Mouse (Mus musculus) lung, adult 2 months (tissue): ENCODE data around the gene Slc4a1ap. TPM values are rescaled to one million over a fixed set of nuclear protein-coding genes. Genes with fewer than 3 reads are reported as not detected.
"Not testable (repeated sequence)": the region's sequence is repeated elsewhere in the genome, so short reads cannot be mapped to it uniquely, and the experiment has no call there.

Experiments used
- DNase-seq: peaks from one replicate; pipeline ENCODE4 v3.0.0; 2022
- H3K4me1 ChIP-seq: fragments of 200-500 bp; 2 replicates; pipeline ENCODE4 v1.6.1; 2011; ENCODE audit warnings: low read length; ENCODE audit not compliant: control insufficient read depth, insufficient read depth
- H3K4me3 ChIP-seq: fragments of 200-500 bp; replicated peaks from 2 replicates; pipeline ENCODE3; 2011; ENCODE audit warnings: low read depth, mild to moderate bottlenecking, control low read depth, low read length; ENCODE audit errors: extremely low read depth
- CTCF ChIP-seq: fragments of 200-500 bp; IDR thresholded peaks from 2 replicates; pipeline ENCODE4 v1.5.1; 2011; ENCODE audit warnings: mild to moderate bottlenecking, low read length, control low read depth; ENCODE audit not compliant: insufficient read depth
- POLR2A ChIP-seq: fragments of 200-500 bp; IDR thresholded peaks from 2 replicates; pipeline ENCODE4 v1.6.1; 2011; ENCODE audit warnings: low read depth, mild to moderate bottlenecking, control low read depth, low read length, borderline replicate concordance; ENCODE audit errors: extremely low read depth
- WGBS: fragments of 180-500 bp; shearing (Covaris S2); methylation state at CpG from one replicate; pipeline ENCODE4 v1.1.7; 2018; 5-methylcytosine and 5-hydroxymethylcytosine counted together
- polyA plus RNA-seq: library from polyadenylated mRNA; depleted of rRNA; stranded (reverse); fragments of >200 nt; gene quantifications from 2 replicates; pipeline ENCODE4 v1.2.3, GENCODE M21; 2012

Gene Slc4a1ap
- polyA plus RNA-seq, 1 experiment: 15.8 TPM

DNA sequence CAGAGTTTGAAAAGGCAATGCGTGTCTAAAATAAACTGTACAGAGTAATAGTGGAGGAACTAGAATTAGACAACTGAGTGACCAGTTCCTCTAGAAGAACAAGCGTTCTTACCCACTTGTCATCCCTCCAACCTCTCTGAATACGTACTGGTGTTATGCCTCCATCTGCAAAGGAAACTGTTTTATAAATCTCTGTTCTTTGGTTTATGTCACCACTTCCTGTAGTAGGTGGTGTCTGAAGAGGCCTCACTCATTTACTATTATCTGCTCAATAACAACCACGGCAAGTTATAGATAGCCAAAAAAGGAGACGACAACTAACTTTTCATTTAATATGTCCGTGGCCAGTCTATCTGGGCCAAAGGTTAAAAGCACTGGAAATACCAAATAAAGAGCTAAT lies 6.2 kb upstream of the Slc4a1ap start:
- Histone ChIP-seq H3K4me3 (no peak overlapping the region), H3K4me1 (peaks cover 4% of the 10 kb centered on the region; the same call in 1 of the 2 replicates)
- no peak for DNase-seq
- TF ChIP-seq POLR2A: no peak
- TF ChIP-seq CTCF: no peak
- WGBS: 47% methylated on average over 6 of the region's 6 CpGs

DNA sequence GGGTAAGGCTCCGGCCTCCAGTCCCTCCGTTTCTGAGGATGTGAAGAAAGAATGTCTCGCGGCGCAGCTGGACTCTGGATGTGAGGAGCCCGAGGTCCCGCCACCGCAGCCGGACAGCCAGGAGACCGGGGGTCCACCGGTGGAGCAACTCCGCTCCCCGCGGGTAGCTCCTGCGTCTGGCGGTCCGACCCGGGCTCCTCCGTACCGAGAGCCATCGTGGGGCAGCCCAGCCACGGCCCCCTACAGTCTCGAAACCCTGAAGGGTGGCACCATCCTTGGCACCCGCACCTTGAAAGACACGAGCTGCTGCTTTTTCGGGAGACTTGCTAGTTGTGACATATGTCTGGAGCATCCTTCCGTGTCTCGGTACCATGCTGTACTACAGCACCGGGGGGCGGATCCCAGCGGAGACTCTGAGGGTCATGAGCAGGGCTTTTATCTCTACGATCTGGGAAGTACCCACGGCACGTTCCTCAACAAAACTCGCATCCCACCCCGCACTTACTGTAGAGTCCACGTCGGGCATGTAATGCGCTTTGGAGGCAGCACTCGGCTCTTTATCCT lies 404 bp downstream of the Slc4a1ap start:
- DNase-seq: no peak
- H3K4me3 ChIP-seq: peak overlapping the region; percentile 93
- 2% methylated on average over 40 of the region's 40 CpGs for WGBS
- peaks cover 3% of the 10 kb centered on the region for H3K4me1 ChIP-seq
- TF ChIP-seq POLR2A: no peak
- no peak for TF ChIP-seq CTCF

DNA sequence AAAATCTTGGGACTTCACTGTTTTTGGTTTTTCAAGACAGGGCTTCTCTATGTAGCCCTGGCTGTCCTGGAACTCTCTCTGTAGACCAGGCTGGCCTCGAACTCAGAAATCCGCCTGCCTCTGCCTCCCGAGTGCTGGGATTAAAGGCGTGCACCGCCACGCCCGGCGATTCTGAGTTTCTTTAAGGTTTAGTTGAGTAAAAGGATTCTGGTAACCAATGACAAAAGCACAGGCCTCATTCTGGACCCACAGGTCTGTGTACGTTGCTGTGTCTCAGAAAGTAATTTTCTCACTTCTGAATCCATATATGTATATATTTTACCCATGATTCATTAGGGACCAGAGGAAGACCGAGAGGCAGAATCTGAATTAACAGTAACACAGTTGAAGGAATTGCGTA lies 912 bp downstream of the Slc4a1ap start, which contains the start of gene Supt7l:
TSS of gene Supt7l (minus strand) at position 101 of the 400 bp plus-strand sequence.
- DNase-seq, H3K4me1 ChIP-seq: not testable (repeated sequence)
- WGBS: 76% methylated on average over 11 of the region's 11 CpGs
- peak within 1 kb of the TSS; percentile 93 for H3K4me3 ChIP-seq

DNA sequence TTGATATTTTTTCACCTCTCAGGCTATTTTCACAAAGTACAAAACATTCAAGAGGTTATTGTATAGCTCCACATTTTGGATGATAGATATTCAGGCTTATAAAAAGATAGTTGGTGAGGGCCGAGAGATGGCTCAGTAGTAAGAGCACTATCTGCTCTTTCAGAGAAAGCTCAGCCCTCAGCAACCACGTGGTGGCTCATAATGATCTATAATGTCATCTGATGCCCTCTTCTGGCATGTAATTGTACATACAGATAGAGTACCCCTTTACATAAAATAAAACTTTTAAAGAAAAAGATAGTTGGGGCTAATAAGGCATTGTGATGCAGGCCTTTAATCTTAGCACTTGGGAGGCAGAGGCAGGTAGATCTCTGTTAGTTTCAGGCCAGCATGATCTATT lies 1.8 kb downstream of the Slc4a1ap start:
- no peak for DNase-seq
- WGBS: 34% methylated on average over 2 of the region's 2 CpGs
- no peak overlapping the region for H3K4me3 ChIP-seq
- TF ChIP-seq POLR2A: no peak
- TF ChIP-seq CTCF: no peak
- peaks cover 3% of the 10 kb centered on the region for H3K4me1 ChIP-seq

DNA sequence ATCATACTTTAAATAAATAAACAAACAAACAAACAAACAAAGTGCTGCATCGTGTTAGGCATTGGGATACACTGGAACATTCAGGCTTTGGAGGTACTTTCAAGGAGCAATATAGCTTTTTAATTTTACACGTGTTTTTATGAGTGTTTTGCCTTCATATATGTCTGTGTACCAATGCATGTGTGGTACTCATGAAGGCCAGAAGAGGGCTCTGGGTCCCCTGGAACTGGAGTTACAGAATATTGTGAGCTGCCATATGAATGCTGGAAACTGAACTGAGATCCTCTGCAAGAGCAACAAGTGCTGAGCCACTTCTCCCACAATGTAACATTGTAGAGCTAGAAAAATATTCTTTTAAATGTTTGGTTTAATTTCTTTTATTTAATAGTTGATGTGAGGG lies 8.4 kb downstream of the Slc4a1ap start:
- DNase-seq: no peak
- TF ChIP-seq POLR2A (no peak), CTCF (no peak)
- H3K4me1 ChIP-seq: no peaks in the 10 kb centered on the region
- H3K4me3 ChIP-seq: no peak overlapping the region
- 88% methylated on average over 2 of the region's 2 CpGs for WGBS

DNA sequence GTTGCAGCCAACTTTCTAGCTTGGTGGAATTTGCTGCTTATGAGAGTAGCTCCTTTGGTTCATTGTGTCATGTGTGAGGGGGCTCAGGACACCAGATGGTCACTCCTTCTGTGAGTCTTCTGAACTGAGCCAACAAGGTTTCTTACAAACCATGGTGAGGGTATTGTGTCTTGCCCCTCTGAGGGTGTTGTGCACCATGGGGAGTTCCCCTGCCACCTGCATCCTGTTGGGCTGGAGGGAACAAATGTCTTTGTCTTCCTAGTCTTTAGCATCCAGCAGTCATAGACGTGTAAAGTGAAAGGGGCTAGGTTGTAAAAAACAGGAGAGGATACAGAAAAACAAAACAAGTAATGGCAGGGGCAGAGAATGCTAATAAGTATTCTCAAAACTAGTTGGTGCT lies 32.6 kb downstream of the Slc4a1ap start:
- peaks cover 12% of the 10 kb centered on the region for H3K4me1 ChIP-seq
- no peak for TF ChIP-seq POLR2A
- TF ChIP-seq CTCF: no peak
- 45% methylated on average over 1 of the region's 1 CpGs for WGBS
- DNase-seq: no peak
- H3K4me3 ChIP-seq: no peak overlapping the region

DNA sequence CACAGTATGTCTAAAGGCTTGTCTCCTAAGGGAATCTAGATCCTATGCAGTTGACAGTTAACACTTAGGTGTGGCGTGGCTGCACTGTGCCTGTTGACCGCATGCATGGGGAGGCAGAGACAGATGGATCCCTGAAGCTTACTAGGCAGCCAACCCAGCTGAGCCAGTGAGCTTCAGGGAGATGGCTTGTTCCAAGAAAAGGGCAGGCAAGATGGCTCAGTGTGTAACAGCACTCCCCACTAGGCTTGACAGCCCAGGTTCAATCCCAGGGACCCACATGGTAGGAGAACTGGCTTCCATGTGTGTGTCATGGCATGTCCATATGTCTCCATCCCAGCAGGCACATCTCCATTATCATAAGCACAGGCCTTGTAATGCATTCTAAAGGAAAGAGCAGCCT lies 33.6 kb downstream of the Slc4a1ap start:
- TF ChIP-seq CTCF (no peak), POLR2A (no peak)
- H3K4me3 ChIP-seq: no peak overlapping the region
- 97% methylated on average over 2 of the region's 2 CpGs for WGBS
- no peak for DNase-seq
- H3K4me1 ChIP-seq: peaks cover 12% of the 10 kb centered on the region

DNA sequence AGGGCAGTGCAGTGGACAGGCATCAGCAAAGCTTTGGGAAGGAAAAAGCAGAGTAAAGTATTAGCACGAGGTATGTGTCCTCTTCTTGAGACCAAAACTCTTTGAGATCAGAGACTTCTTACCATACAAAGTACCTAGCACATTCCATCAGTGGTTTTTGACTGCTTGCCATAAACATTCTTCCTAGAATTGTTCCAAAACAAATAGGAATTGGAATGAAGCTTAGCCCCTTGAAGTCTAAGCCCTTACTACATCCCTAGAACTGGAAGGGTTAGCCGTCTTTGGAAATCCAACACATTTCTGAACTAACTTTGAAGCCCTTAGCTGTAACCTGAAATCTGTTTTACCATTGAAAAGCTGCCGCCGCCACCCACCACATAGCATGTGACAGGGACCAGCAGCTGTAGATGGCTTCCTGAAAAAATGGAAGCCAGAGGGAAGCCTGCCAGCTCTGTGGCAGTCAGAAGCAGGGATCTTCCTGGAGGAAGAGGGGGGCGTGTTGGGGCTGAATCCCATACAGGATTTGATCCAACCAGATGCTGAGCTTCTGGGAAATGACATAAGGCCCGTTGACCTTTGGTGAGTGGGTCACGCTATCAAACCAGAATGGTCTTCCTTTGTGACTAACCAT lies 35.4 kb downstream of the Slc4a1ap start:
- H3K4me3 ChIP-seq: no peak overlapping the region
- DNase-seq: no peak
- H3K4me1 ChIP-seq: peaks cover 12% of the 10 kb centered on the region
- 24% methylated on average over 7 of the region's 7 CpGs for WGBS
- TF ChIP-seq CTCF: no peak
- no peak for TF ChIP-seq POLR2A

DNA sequence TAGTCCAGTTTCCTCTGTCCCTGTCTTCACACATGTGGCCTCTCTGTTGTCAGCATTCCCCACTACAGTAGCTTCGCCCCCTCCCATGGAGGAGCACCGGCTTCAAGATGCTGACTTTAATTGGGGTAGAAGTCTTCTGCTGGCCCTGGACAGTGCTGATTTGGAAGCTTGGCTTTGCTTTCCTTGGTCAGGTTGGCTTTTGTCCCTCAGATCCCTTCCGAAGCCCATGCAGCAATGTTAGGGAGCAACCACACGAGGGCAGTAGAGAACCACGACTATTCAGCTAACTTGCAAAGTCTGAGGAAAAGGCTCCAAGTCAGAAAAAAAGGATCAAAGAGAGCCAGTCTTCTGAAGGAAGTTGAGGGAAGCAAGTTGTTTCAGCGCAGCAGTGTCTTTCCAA lies 36.7 kb downstream of the Slc4a1ap start:
- TF ChIP-seq POLR2A (no peak), CTCF (peak; percentile 95)
- peaks cover 16% of the 10 kb centered on the region for H3K4me1 ChIP-seq
- DNase-seq: peak; percentile 65
- no peak overlapping the region for H3K4me3 ChIP-seq
- WGBS: 7% methylated on average over 6 of the region's 6 CpGs

DNA sequence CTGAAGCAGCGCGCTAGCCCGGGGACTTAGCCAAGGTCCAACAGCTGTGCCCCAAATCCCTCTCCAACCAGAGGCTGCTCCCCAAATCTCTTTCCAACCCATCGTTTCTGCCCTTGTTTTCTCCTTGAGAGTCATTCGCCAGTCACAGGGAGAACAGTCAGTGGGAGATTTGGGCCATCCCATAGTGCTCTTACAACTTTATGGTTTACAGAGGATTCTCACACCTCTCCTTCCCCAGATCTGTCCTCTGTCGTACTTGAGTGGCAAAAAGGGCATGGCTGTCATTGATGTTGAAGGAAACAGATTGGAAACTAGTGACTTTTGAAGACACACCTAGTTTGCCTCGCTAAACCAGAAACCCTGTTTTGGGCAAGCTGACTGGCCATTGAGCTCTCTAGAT lies 37.1 kb downstream of the Slc4a1ap start:
- TF ChIP-seq CTCF: no peak
- no peak for TF ChIP-seq POLR2A
- WGBS: 30% methylated on average over 7 of the region's 7 CpGs
- H3K4me1 ChIP-seq: peaks cover 20% of the 10 kb centered on the region
- H3K4me3 ChIP-seq: no peak overlapping the region
- no peak for DNase-seq

DNA sequence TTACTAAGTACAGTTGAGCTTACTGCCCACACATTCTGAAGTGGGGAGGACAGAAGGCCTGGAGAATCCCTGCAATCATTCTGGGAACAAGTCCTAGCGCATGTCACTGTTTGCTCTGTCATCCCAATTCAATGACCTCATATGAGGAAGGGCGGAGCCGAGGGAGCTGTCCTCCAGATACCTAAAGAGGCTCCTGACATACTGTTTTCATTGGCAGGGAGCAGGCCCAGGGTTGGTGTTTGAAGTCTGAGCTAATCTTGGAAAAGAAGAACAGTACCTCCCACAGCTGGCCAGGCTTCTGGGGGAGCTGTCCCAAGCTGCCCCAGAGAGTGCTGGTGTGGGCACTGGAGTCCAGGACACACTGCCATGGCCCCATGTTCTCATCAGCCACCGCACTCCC lies 38.2 kb downstream of the Slc4a1ap start:
- 48% methylated on average over 4 of the region's 4 CpGs for WGBS
- DNase-seq: no peak
- no peak overlapping the region for H3K4me3 ChIP-seq
- H3K4me1 ChIP-seq: peaks cover 22% of the 10 kb centered on the region
- TF ChIP-seq CTCF (no peak), POLR2A (no peak)
